Mouse (Mus musculus) liver, embryonic 12.5 days (tissue): ENCODE data around the gene Ptk7. TPM values are rescaled to one million over a fixed set of nuclear protein-coding genes. Genes with fewer than 3 reads are reported as not detected.

Experiments
- ATAC-seq: fragments of 200-750 bp; cut with Nextera tagmentation; 2 replicates; pipeline ENCODE4 v1.8.0; 2017; ENCODE audit warnings: moderate number of reproducible peaks, mild to moderate bottlenecking, moderate library complexity
- H3K27ac ChIP-seq: fragments of 300-500 bp; sonication (generic); 2 replicates; pipeline ENCODE4 v1.5.1; 2016; ENCODE audit warnings: mild to moderate bottlenecking
- H3K27me3 ChIP-seq: fragments of 300-500 bp; sonication (generic); replicated peaks from 2 replicates; pipeline ENCODE4 v1.6.1; 2016; ENCODE audit warnings: mild to moderate bottlenecking, moderate library complexity
- H3K36me3 ChIP-seq: fragments of 300-500 bp; sonication (generic); 2 replicates; pipeline ENCODE4 v1.6.1; 2016; ENCODE audit warnings: mild to moderate bottlenecking, moderate library complexity
- H3K4me1 ChIP-seq: fragments of 300-500 bp; sonication (generic); 2 replicates; pipeline ENCODE4 v1.6.1; 2016
- H3K4me2 ChIP-seq: fragments of 300-500 bp; sonication (generic); 2 replicates; pipeline ENCODE4 v1.6.1; 2016; ENCODE audit warnings: mild to moderate bottlenecking, moderate library complexity
- H3K4me3 ChIP-seq: fragments of 300-500 bp; sonication (generic); 2 replicates; pipeline ENCODE4 v1.5.1; 2016; ENCODE audit warnings: mild to moderate bottlenecking, moderate library complexity
- H3K9ac ChIP-seq: fragments of 300-500 bp; sonication (generic); 2 replicates; pipeline ENCODE4 v1.6.1; 2016; ENCODE audit warnings: mild to moderate bottlenecking, moderate library complexity
- H3K9me3 ChIP-seq: fragments of 300-500 bp; sonication (generic); replicated peaks from 2 replicates; pipeline ENCODE4 v1.6.1; 2016; ENCODE audit warnings: mild to moderate bottlenecking, moderate library complexity
- whole genome bisulfite sequencing: fragments of 180-500 bp; shearing (Covaris S2); methylation state at CpG from one replicate; pipeline ENCODE4 v1.1.7; 2016; ENCODE audit not compliant: insufficient replicate concordance; 5-methylcytosine and 5-hydroxymethylcytosine counted together
- polyA plus RNA-seq: library from polyadenylated mRNA; unstranded; fragments of >200 nt; fragmentation: Nextera tagmentation; extraction: Ambion mirVana; gene quantifications from 2 replicates; pipeline ENCODE4 v1.2.1, GENCODE M21; 2016

The Ptk7 gene
- polyA plus RNA-seq, 1 experiment from 2014 or later: 17.7 TPM

- Histone ChIP-seq H3K4me1 (peaks cover 23% of the 10 kb centered on the region), H3K27ac (no peak overlapping the region), H3K9me3 (no peaks in the 10 kb centered on the region), H3K36me3 (peaks cover 6% of the 10 kb centered on the region; the same call in 1 of the 2 replicates), H3K9ac (no peak overlapping the region), H3K27me3 (no peaks in the 10 kb centered on the region), H3K4me3 (no peak overlapping the region), H3K4me2 (no peak overlapping the region)
- no peak for ATAC-seq
- 75% methylated on average over 17 of the region's 17 CpGs for WGBS
These were observed 12.8 kb upstream of the Ptk7 start for GRCm38 (mm10) chr17:46642060-46642459.

GRCm38 (mm10) chr17:46639929-46640328 lies 10.6 kb upstream of the Ptk7 start:
- WGBS: 49% methylated on average over 9 of the region's 9 CpGs
- no peak for ATAC-seq
- H3K36me3 ChIP-seq: peaks cover 10% of the 10 kb centered on the region; the same call in 1 of the 2 replicates
- H3K27me3 ChIP-seq: no peaks in the 10 kb centered on the region
- H3K27ac ChIP-seq: no peak overlapping the region
- no peak overlapping the region for H3K4me3 ChIP-seq
- no peaks in the 10 kb centered on the region for H3K9me3 ChIP-seq
- no peak overlapping the region for H3K4me2 ChIP-seq
- peaks cover 19% of the 10 kb centered on the region for H3K4me1 ChIP-seq
- no peak overlapping the region for H3K9ac ChIP-seq

- H3K36me3 ChIP-seq: peaks cover 8% of the 10 kb centered on the region
- H3K27me3 ChIP-seq: no peaks in the 10 kb centered on the region
- no peak for ATAC-seq
- peaks cover 10% of the 10 kb centered on the region; the same call in 1 of the 2 replicates for H3K4me1 ChIP-seq
- H3K9me3 ChIP-seq: no peaks in the 10 kb centered on the region
- H3K9ac ChIP-seq: no peak overlapping the region; the same call in 1 of the 2 replicates
- 25% methylated on average over 15 of the region's 15 CpGs for WGBS
- H3K27ac ChIP-seq: no peak overlapping the region
- H3K4me3 ChIP-seq: no peak overlapping the region
- H3K4me2 ChIP-seq: peak overlapping the region; percentile 43
These were observed 7.7 kb upstream of the Ptk7 start for GRCm38 (mm10) chr17:46636831-46637523.

GRCm38 (mm10) chr17:46629685-46630441 lies 559 bp upstream of the Ptk7 start:
- Histone ChIP-seq H3K4me2 (peak overlapping the region; percentile 70), H3K4me1 (peaks cover 37% of the 10 kb centered on the region), H3K4me3 (peak overlapping the region; percentile 66), H3K36me3 (no peaks in the 10 kb centered on the region; the same call in 1 of the 2 replicates), H3K9ac (no peak overlapping the region), H3K9me3 (no peaks in the 10 kb centered on the region), H3K27me3 (peaks cover 57% of the 10 kb centered on the region), H3K27ac (peak overlapping the region; percentile 71)
- WGBS: 19% methylated on average over 12 of the region's 12 CpGs
- ATAC-seq: peak; percentile 18

GRCm38 (mm10) chr17:46628471-46628790 lies 873 bp downstream of the Ptk7 start:
- 2% methylated on average over 13 of the region's 13 CpGs for WGBS
- Histone ChIP-seq H3K27me3 (peaks cover 59% of the 10 kb centered on the region), H3K27ac (no peak overlapping the region), H3K4me2 (peak overlapping the region; percentile 70), H3K36me3 (no peaks in the 10 kb centered on the region; the same call in 1 of the 2 replicates), H3K4me3 (peak overlapping the region; percentile 66), H3K9me3 (no peaks in the 10 kb centered on the region), H3K4me1 (peaks cover 48% of the 10 kb centered on the region), H3K9ac (peak overlapping the region; percentile 74)
- no peak for ATAC-seq

- no peaks in the 10 kb centered on the region for H3K9me3 ChIP-seq
- peaks cover 54% of the 10 kb centered on the region for H3K4me1 ChIP-seq
- no peak for ATAC-seq
- H3K4me3 ChIP-seq: 0 out of 2 replicates have a peak overlapping the region, but pooled peaks have one; percentile 66
- no peak overlapping the region for H3K27ac ChIP-seq
- peaks cover 64% of the 10 kb centered on the region for H3K27me3 ChIP-seq
- H3K4me2 ChIP-seq: peak overlapping the region; percentile 70
- 58% methylated on average over 6 of the region's 6 CpGs for WGBS
- no peaks in the 10 kb centered on the region for H3K36me3 ChIP-seq
- no peak overlapping the region for H3K9ac ChIP-seq
These were observed 1.9 kb downstream of the Ptk7 start for GRCm38 (mm10) chr17:46627409-46627808.

GRCm38 (mm10) chr17:46624598-46624997 lies 4.7 kb downstream of the Ptk7 start:
- WGBS: 55% methylated on average over 12 of the region's 12 CpGs
- peaks cover 62% of the 10 kb centered on the region for H3K4me1 ChIP-seq
- no peak overlapping the region for H3K4me3 ChIP-seq
- H3K27ac ChIP-seq: no peak overlapping the region; the same call in 1 of the 2 replicates
- H3K4me2 ChIP-seq: 0 out of 2 replicates have a peak overlapping the region, but pooled peaks have one; percentile 13
- ATAC-seq: no peak
- no peaks in the 10 kb centered on the region for H3K36me3 ChIP-seq
- no peak overlapping the region for H3K9ac ChIP-seq
- H3K27me3 ChIP-seq: peaks cover 43% of the 10 kb centered on the region
- H3K9me3 ChIP-seq: no peaks in the 10 kb centered on the region

GRCm38 (mm10) chr17:46623819-46624557 lies 5.3 kb downstream of the Ptk7 start:
- no peak overlapping the region for H3K4me3 ChIP-seq
- no peak overlapping the region for H3K9ac ChIP-seq
- H3K27ac ChIP-seq: no peak overlapping the region; the same call in 1 of the 2 replicates
- 0 out of 2 replicates have a peak overlapping the region, but pooled peaks have one; percentile 13 for H3K4me2 ChIP-seq
- peaks cover 62% of the 10 kb centered on the region for H3K4me1 ChIP-seq
- no peak for ATAC-seq
- 26% methylated on average over 10 of the region's 10 CpGs for WGBS
- peaks cover 37% of the 10 kb centered on the region for H3K27me3 ChIP-seq
- H3K36me3 ChIP-seq: no peaks in the 10 kb centered on the region
- H3K9me3 ChIP-seq: no peaks in the 10 kb centered on the region

GRCm38 (mm10) chr17:46622269-46622668 lies 7.0 kb downstream of the Ptk7 start:
- ATAC-seq: no peak
- 45% methylated on average over 11 of the region's 11 CpGs for WGBS
- Histone ChIP-seq H3K4me2 (no peak overlapping the region), H3K27me3 (peaks cover 20% of the 10 kb centered on the region), H3K27ac (no peak overlapping the region), H3K4me1 (peaks cover 64% of the 10 kb centered on the region), H3K9ac (no peak overlapping the region), H3K4me3 (no peak overlapping the region), H3K9me3 (no peaks in the 10 kb centered on the region), H3K36me3 (no peaks in the 10 kb centered on the region)

GRCm38 (mm10) chr17:46621324-46621723 lies 8.0 kb downstream of the Ptk7 start:
- no peak for ATAC-seq
- WGBS: 38% methylated on average over 15 of the region's 15 CpGs
- Histone ChIP-seq H3K36me3 (no peaks in the 10 kb centered on the region), H3K9me3 (no peaks in the 10 kb centered on the region), H3K4me2 (peak overlapping the region; percentile 23), H3K27ac (peak overlapping the region; percentile 46), H3K4me1 (peaks cover 58% of the 10 kb centered on the region), H3K4me3 (no peak overlapping the region), H3K27me3 (peaks cover 10% of the 10 kb centered on the region; the same call in 1 of the 2 replicates), H3K9ac (no peak overlapping the region)

GRCm38 (mm10) chr17:46619683-46620357 lies 9.5 kb downstream of the Ptk7 start:
- no peak overlapping the region for H3K9ac ChIP-seq
- no peak overlapping the region for H3K27ac ChIP-seq
- H3K4me3 ChIP-seq: no peak overlapping the region
- H3K36me3 ChIP-seq: no peaks in the 10 kb centered on the region
- no peak for ATAC-seq
- H3K27me3 ChIP-seq: peaks cover 8% of the 10 kb centered on the region; the same call in 1 of the 2 replicates
- H3K4me2 ChIP-seq: no peak overlapping the region
- H3K4me1 ChIP-seq: peaks cover 57% of the 10 kb centered on the region
- 50% methylated on average over 16 of the region's 16 CpGs for WGBS
- no peaks in the 10 kb centered on the region for H3K9me3 ChIP-seq
